Mouse (Mus musculus): ENCODE data around the gene Arhgef2.
A peak's percentile ranks its signal among the peaks of the same experiment; 100 is the strongest.
"Not testable (repeated sequence)": the region's sequence is repeated elsewhere in the genome, so short reads cannot be mapped to it uniquely, and the experiment has no call there.

Arhgef2 gene

DNA sequence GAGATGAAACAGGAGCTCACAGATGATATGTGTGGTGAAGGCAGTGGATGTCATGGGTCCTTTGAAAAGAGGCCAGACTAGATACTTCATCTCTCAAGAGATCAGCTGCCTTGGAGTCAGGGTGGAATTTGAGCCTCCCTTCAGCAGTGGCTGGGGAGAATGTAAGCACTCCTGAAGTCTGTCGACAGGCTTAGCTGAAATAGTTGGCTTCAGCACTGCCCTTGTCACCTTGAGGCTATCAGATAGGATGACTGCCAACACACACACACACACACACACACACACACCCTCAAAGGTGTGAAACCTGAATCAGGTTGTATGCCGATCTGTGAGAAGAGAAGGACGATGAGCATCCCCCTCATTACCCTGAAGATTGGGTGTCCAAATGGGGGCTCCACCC is 14.7 kb upstream of the Arhgef2 start:
- DNase-seq (ENCODE audit: low read depth): no peak

- DNase-seq (ENCODE audit: low read depth): peak; percentile 90
Measured at GRCm38 (mm10) chr3:88591950-88592731, 13.6 kb upstream of the Arhgef2 start.

DNA sequence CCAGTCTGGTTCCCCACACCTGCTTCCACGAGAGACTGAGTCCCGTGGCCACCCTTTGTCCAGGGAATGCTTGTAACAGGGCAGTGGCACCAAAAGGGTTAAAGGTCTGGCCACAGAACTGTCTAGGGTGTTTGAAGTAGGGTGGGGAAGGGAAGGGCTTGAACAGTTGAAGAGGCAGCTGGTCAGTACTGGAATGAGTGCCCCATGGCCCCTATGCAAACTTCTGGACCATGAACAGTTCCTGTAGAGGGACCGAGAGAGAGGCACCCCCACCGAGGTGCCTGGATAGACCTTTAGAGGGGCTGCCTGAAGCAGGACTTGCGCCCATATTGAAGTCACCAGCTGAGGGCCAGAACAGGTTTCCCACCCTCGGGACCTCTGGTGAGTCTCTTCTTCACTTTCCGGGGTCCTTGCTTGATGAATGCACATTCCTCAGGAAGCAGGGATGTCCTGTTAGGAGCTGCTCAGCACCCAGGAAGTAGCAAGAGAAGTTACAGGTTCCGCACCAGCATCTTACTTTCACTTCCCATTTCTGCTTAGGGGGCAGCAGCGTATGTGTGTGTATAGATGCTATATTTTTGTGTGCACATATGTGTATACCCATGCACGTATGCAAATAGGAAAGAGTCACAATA is 12.7 kb upstream of the Arhgef2 start:
- peak; percentile 61 for DNase-seq (ENCODE audit: low read depth)

DNA sequence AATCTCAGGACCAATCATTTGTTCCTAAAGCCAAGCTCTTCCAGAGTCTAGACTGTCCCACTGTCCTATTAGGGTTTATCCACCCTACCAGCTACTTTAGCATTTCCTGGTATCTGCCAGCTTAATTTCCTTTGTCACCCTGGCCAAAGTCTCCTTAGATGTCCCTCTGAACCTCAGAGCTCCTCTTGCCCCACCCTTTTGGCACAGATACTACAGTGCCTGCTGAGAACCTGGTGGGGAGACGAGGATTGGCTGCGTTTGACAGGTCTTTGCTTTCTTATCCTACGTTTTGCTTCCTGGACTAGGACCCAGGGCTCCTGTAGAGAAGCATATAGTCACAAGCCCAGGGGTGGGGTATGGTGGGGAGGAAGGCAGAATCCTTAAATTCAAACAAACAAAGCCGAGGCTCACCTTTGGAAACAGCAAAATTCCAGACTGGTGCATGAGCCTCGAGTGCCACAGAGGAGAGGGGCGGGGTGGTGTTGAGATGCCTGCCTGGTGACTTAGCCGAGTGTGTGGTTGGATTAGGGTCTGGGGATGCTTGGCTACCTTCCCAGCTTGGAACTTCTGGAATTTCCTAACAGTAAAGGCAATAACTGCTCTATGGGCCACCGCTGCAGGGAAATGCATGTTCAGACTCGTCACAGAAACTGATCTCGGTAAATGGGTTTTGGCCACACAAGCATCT is 11.7 kb upstream of the Arhgef2 start:
- DNase-seq (ENCODE audit: low read depth): no peak

- DNase-seq (ENCODE audit: low read depth): not testable (repeated sequence)
Measured at GRCm38 (mm10) chr3:88596547-88596946, 9.2 kb upstream of the Arhgef2 start.

DNA sequence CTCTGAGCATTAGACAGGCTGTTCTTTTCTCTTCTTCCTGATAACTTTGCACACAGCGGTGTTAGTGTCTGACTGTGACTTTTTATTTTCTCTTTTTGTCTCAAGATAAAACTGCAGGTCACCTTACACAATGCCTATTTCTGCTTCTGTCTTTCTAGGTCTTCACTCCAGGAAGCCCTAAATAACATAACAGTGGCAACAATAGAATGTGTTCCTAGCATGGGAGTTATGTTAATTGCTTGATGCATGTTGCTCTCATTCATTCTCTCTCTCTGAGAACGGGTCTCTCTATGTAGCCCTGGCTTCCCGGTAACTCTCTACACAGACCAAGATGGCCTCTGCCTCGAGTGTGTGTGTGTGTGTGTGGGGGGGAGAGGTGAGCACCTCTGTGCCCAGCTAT is 3.3 kb upstream of the Arhgef2 start:
- no peak for DNase-seq (ENCODE audit: low read depth)

GRCm38 (mm10) chr3:88603714-88604161 is 2.0 kb upstream of the Arhgef2 start:
- DNase-seq (ENCODE audit: low read depth): peak; percentile 86

GRCm38 (mm10) chr3:88604863-88605262 is 903 bp upstream of the Arhgef2 start:
- DNase-seq (ENCODE audit: low read depth): no peak

- DNase-seq (ENCODE audit: low read depth): peak; percentile 92
Measured at GRCm38 (mm10) chr3:88607065-88607757, 1.4 kb downstream of the Arhgef2 start.

- DNase-seq (ENCODE audit: low read depth): no peak
Measured at GRCm38 (mm10) chr3:88607758-88608138, 2.0 kb downstream of the Arhgef2 start.

GRCm38 (mm10) chr3:88609066-88609465 is 3.3 kb downstream of the Arhgef2 start:
- DNase-seq (ENCODE audit: low read depth): no peak

DNA sequence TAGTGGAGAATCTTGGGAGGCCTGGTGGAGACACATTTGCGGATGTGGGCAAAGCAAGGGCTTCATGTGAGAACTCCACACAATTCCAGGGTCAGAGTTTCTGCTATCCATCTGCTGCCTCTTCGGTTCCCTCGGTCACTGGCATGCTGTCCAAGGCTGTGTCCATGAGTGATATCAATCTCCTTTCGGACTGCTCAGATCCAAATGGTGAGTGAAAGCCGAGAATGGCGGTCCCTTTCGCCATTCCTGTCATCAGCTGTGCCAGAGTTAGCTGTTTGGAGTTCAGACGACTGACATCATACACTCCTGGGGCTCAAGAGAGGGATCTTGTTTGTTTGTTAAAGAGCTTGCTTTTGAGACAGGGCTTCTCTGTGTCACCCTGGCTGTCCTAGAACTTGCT is 8.7 kb downstream of the Arhgef2 start:
- DNase-seq (ENCODE audit: low read depth): no peak

DNA sequence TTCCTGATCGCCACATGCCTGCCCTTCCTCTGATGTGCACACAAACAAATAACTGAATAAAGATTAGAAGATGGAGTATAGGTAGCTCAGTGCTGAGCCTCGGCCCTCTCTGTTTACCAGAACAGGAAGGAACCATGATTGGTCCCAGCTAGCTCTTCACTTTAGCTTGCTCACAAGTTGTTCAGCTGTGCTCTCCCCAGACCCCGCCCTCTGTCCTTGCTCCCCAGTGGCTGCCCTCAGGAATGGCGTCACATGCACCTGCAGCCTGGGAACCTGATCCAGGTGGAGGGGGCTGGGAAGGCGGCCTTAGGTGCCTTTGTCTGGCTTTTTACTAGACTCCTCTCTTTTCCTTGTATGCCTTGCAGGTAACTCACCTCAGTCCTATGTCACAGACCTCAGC is 9.4 kb downstream of the Arhgef2 start:
- DNase-seq (ENCODE audit: low read depth): no peak

- DNase-seq (ENCODE audit: low read depth): no peak
Measured at GRCm38 (mm10) chr3:88615902-88616391, 10.2 kb downstream of the Arhgef2 start.

DNA sequence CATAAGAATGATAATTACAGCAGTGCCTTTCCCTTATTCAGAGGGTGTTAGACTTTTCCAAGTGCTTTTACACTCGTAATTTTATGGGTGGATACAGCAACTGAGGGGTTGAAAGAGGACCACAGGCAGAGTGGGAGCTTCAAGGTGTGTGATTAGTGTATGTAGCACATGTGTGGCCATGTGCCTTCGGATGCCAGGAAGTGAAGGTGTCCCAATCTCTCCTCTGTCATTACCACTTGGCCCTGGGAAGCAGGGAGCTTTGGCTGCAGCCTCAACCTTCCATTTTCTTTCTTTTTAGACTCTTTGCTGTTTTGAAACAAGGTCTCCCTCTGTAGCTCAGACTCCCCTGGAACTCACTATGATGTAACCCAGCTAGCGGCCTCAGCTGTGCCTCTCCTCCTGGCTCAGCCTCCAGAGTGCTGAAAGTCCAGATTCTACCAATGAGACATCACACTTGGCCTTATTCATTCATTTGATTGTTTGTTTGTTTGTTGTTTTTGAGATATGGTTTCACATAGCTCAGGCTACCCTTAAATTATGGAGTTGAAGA is 11.3 kb downstream of the Arhgef2 start:
- DNase-seq (ENCODE audit: low read depth): no peak

DNA sequence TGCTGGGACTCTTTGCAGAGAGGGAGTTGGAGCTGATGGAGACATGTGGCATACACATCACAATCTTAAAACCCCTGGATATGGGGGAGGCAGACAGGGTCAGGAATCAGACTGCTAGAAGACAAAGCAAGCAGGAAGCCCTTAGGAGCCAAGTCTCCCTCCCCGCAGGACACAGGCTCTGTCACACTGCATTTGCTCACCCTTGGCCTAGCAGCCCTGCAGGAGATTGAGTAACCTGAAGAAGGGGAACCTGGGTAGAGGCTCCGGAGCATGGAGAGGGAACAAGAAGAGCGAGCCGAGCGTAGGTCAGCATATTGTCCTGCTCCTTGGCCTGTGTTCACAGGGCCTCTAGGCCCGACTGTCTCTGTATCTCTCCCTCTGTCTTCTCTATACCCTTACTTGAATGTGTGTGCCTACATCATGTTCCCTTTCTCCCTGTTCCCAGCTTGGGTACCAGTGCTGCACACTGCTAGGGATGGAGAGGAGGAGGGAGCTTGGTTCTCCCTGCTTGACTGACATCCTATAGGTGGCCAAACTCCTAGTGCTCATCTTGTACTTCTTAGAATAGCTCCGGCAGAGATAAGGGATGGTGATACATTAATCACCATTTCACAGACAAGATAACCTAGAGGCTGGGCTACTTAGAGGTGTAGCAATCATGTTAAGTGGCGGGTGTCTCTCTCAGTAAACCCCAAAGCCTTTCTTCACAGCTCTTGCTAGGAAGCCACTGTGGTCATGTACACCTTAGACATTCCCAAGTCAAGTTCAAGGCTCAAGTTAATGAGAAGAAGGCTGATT is 12.5 kb downstream of the Arhgef2 start:
- DNase-seq (ENCODE audit: low read depth): no peak

DNA sequence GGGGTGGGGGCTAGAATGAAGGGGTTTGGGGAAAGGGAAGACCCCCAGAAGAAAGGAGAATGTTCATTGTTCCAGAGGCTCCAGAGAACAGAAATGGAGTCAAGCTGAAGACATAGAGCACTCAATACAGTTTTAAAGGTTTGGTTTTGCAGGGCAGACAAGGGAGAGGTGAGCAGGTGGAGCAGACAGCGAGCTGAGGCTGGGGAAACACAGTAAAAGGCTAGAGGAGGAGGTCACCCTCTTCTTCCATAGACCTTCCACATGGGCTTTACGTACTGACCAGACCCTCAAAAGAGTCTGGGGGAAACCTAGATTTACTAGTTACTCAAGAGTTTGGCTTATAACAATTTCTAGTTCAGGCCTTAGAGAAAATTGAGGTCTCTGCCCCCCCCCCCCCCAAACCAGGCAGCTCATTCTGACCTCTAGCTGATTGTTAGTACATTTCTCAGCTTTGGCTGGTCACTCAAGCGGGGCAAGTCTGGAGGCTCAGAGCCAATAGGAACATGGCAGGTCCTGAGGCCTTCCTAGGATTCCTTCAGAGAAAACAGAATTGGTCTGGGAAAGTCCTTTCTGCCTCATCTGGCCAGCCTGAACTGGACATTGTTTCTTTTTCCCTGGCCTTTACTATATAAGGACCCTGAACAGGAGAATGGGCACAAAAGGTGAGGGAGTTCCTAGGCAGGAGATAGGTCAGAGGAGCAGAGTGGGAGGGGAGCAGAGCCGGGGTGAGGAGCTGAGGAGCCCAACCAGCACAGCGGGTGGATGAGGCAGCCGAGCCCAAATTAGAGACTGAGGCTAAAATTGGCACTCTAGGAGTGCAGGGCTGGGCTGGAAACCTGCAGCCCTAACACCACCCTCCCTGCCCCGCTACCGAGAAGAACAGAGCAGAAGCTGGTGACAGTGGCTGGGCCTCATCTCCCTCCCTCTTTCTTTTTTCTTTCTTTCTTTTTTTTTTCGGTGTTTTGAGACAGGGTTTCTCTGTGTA is 13.6 kb downstream of the Arhgef2 start:
- no peak for DNase-seq (ENCODE audit: low read depth)

GRCm38 (mm10) chr3:88620146-88620991 is 14.6 kb downstream of the Arhgef2 start:
- peak; percentile 38 for DNase-seq (ENCODE audit: low read depth)

- peak; percentile 55 for DNase-seq (ENCODE audit: low read depth)
Measured at GRCm38 (mm10) chr3:88620992-88621536, 15.3 kb downstream of the Arhgef2 start.

Data from naive thymus-derived CD4-positive, alpha-beta T cell, adult 2 months (primary cell).